Comparison of ENCODE assay signal across 12 mouse cellular contexts in the genomic region with DNA sequence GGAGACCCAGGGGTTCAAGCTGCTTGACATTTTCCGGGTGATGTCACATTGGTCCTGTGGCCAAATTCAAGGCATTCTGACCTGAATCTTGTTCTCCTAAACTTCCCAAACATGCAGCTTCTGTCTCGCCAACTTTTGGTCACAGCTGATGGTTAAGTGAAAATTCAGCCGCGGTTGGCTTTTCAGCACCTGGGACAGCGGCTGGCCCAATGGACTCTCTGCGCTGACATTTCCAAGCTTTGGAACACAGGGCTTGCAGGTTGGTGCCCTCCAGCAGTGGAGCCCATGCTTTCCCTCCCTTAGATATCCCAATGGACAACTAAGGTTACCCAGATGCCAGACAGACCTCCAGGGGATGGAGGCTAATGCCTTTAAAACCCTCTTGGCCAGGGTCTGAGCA.
DNase-seq lines count a peak whose midpoint lies in the region; ATAC-seq and TF ChIP-seq lines count a peak whose summit lies in the region.
"Had no signal": no experiment of that assay in that cellular context is flagged by ENCODE, and none has a peak within 500 bp of the region (broad histone marks: within the 10 kb centered on the region; RNA-seq: fewer than 3 reads in every experiment).

No protein-coding gene starts in this region.

- H3K27me3 ChIP-seq in liver, postnatal 0 days (ENCODE audit: insufficient read depth, low read length) = no peaks in the 10 kb centered on the region
- H3K27me3 ChIP-seq in liver, embryonic 12.5 days (replicated peaks) = no peaks in the 10 kb centered on the region
- H3K27me3 ChIP-seq: embryonic facial prominence, embryonic 15.5 days; Patski had no signal

- H3K4me3 ChIP-seq in liver, postnatal 0 days (ENCODE audit: low read depth, low read length) = no peak overlapping the region
- H3K4me3 ChIP-seq in liver, embryonic 12.5 days = no peak overlapping the region
- H3K4me3 ChIP-seq: embryonic facial prominence, embryonic 15.5 days had no signal

- no peak for ATAC-seq in liver, postnatal 0 days
- ATAC-seq in liver, embryonic 12.5 days = no peak
- ATAC-seq: Patski had no signal

- H3K4me2 ChIP-seq in liver, postnatal 0 days (ENCODE audit: low read depth, low read length) = no peak overlapping the region
- H3K4me2 ChIP-seq in liver, embryonic 12.5 days = no peak overlapping the region
- H3K4me2 ChIP-seq: embryonic facial prominence, embryonic 15.5 days had no signal

- H3K4me1 ChIP-seq in liver, postnatal 0 days (ENCODE audit: insufficient read depth) = no peaks in the 10 kb centered on the region
- no peaks in the 10 kb centered on the region for H3K4me1 ChIP-seq in liver, embryonic 12.5 days
- H3K4me1 ChIP-seq: embryonic facial prominence, embryonic 15.5 days had no signal

- no peak overlapping the region for H3K27ac ChIP-seq in liver, postnatal 0 days (ENCODE audit: low read depth)
- H3K27ac ChIP-seq in liver, embryonic 12.5 days = no peak overlapping the region
- H3K27ac ChIP-seq: embryonic facial prominence, embryonic 15.5 days had no signal

- H3K9ac ChIP-seq in liver, postnatal 0 days (replicated peaks) = no peak overlapping the region
- no peak overlapping the region for H3K9ac ChIP-seq in liver, embryonic 12.5 days
- H3K9ac ChIP-seq: embryonic facial prominence, embryonic 15.5 days had no signal

- TF ChIP-seq CTCF in liver, postnatal 0 days (IDR thresholded peaks at IDR 0.05; ENCODE audit: low read depth) = no peak

- no peaks in the 10 kb centered on the region for H3K9me3 ChIP-seq in liver, postnatal 0 days (ENCODE audit: low read length)
- no peaks in the 10 kb centered on the region for H3K9me3 ChIP-seq in liver, embryonic 12.5 days (replicated peaks)
- H3K9me3 ChIP-seq: embryonic facial prominence, embryonic 15.5 days had no signal

- WGBS in liver, postnatal 0 days (ENCODE audit: insufficient replicate concordance) = 37% methylated on average over 6 of the region's 6 CpGs
- 31% methylated on average over 6 of the region's 6 CpGs for WGBS in liver, embryonic 12.5 days (ENCODE audit: insufficient replicate concordance)

- TF ChIP-seq EP300 in liver, postnatal 0 days (IDR thresholded peaks at IDR 0.05; ENCODE audit: low read depth) = no peak

- peak; percentile 49 for DNase-seq in adrenal gland, postnatal 10 days
- no peak for DNase-seq in adrenal gland, adult 8-10 months
- peak; percentile 17 for DNase-seq in liver, postnatal 0 days
- peak; percentile 42 for DNase-seq in embryo, embryonic 10 days (ENCODE audit: low spot score)
- DNase-seq in ovary, postnatal 14 days (ENCODE audit: low spot score) = peak; percentile 7
- DNase-seq in layer of hippocampus, postnatal 36 days = no peak
- DNase-seq in urinary bladder, adult 18-20 months (ENCODE audit: low spot score in 2 of 2) = no peak
- DNase-seq: liver; thymus, postnatal 36 days had no signal

- no peaks in the 10 kb centered on the region for H3K36me3 ChIP-seq in liver, postnatal 0 days (replicated peaks; ENCODE audit: insufficient read depth, low read length)
- H3K36me3 ChIP-seq in liver, embryonic 12.5 days = no peaks in the 10 kb centered on the region
- H3K36me3 ChIP-seq: embryonic facial prominence, embryonic 15.5 days had no signal

Comparison
In these comparisons a context has a peak if more than half of its experiments do, and no peak if none do; other contexts are left out.
1. DNase-seq: peak in adrenal gland, postnatal 10 days (single experiment), liver, postnatal 0 days (single experiment), embryo, embryonic 10 days (single experiment) and ovary, postnatal 14 days (single experiment); none in adrenal gland, adult 8-10 months (single experiment), layer of hippocampus, postnatal 36 days (0 of 2) and urinary bladder, adult 18-20 months (0 of 2).